Mouse (Mus musculus): ENCODE data around the gene Crip2.

Gene Crip2

DNA sequence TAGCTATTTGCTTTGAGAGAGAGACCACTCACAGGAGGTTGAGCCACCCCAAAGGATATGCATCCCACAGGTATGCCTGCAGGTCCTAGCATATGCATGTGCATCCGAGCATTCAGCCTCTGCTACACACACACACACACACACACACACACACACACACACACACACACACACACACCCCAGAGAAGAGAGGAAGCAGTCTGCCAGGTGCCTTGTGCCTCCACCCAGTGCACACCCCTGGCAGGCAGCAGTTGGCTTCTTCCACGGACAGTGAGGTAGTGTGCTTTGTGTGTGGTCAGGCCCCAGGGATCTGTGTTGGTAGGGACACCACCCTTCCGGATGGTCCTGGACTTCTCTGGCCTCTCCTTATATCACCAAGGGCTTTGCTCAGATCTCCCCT, 9.9 kb downstream of the Crip2 start:
- no peaks in the 10 kb centered on the region for H3K27me3 ChIP-seq (ENCODE audit: control insufficient read depth, insufficient read depth, low read length, poor library complexity, severe bottlenecking)
- DNase-seq (ENCODE audit: low read depth, low spot score), result peak; percentile 60

DNA sequence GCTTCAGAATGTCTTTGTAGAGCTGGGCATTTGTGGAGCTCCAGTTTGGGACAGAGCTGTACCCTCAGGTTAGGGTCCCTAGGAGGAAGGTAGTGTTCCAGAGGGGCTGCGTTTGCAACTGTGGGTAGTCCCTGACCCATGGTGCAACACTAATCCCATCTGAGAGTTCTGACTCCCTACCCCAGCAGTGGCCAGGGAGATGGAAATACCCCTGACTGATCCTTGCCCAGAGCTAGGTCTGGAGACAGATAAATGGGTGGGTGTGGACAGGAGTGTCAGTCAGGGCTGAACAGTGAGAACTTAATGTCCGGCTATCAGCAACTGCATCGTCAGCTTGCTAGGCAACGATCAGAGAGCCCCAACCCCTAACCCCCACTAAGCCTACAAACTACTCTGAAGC, 10.6 kb downstream of the Crip2 start:
- Histone ChIP-seq H3K27me3 (ENCODE audit: control insufficient read depth, insufficient read depth, low read length, poor library complexity, severe bottlenecking) (no peaks in the 10 kb centered on the region), H3K36me3 (ENCODE audit: control insufficient read depth, insufficient read depth, low read length, poor library complexity, severe bottlenecking) (peaks cover 2% of the 10 kb centered on the region; the same call in 1 of the 2 replicates)
- no peak for DNase-seq (ENCODE audit: low read depth, low spot score)

More for the DNA sequence above, 9.9 kb downstream of the Crip2 start:
- H3K36me3 ChIP-seq (ENCODE audit: control insufficient read depth, insufficient read depth, low read length, poor library complexity, severe bottlenecking), result peaks cover 2% of the 10 kb centered on the region; the same call in 1 of the 2 replicates

DNA sequence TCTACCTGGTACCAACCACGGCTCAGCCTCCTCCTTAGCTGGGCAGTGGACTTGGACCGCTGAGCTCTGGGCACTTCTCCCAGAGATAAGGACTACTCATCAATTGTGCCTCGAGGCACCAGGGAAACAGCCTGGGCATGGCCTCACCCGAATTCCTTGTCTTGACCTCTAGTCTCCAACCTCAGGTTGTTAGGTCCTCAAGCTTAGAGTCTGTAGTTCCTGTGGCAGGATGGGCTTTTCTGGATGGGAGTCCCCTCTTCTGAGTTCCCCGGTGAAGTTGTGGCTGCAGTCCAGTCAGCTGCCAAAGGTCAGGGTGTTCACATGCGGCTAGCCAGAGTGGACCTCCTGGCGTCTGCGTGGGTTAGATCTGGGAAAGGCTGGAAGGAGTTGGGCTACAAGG, 11.0 kb downstream of the Crip2 start:
- Histone ChIP-seq H3K36me3 (ENCODE audit: control insufficient read depth, insufficient read depth, low read length, poor library complexity, severe bottlenecking) (peaks cover 2% of the 10 kb centered on the region; the same call in 1 of the 2 replicates), H3K27me3 (ENCODE audit: control insufficient read depth, insufficient read depth, low read length, poor library complexity, severe bottlenecking) (no peaks in the 10 kb centered on the region)
- DNase-seq (ENCODE audit: low read depth, low spot score), result no peak

DNA sequence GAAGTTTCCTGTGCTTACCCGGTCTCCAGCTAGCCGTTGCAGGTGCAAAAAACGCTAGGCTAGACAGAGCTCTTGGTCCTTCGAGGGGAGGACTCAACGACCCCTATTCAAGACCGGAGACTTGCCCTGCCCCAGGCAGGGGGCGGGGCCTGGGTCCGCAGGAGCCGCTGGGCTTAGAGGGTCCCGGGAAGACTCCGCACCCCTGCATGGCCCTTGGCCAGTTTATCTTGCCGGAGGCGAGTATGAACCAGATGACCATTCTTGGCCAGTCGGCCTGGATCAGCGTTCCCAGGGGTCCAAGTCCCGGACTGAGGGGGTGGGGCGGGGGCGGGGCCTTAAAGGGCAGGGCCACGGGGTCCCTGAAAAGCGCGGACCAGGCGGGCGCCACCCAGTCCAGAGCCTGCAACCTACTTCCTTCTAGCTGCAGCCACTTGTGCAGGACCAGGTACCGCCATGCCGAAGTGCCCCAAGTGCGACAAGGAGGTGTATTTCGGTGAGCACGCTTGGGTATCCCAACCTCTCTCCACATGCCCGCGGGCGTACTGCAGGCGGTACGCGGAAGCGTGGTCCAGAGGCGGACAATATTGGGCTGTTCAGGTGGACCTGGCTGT, 11.7 kb downstream of the Crip2 start:
- Histone ChIP-seq H3K36me3 (ENCODE audit: control insufficient read depth, insufficient read depth, low read length, poor library complexity, severe bottlenecking) (peaks cover 2% of the 10 kb centered on the region; the same call in 1 of the 2 replicates), H3K27me3 (ENCODE audit: control insufficient read depth, insufficient read depth, low read length, poor library complexity, severe bottlenecking) (no peaks in the 10 kb centered on the region)
- peak; percentile 64 for DNase-seq (ENCODE audit: low read depth, low spot score)

DNA sequence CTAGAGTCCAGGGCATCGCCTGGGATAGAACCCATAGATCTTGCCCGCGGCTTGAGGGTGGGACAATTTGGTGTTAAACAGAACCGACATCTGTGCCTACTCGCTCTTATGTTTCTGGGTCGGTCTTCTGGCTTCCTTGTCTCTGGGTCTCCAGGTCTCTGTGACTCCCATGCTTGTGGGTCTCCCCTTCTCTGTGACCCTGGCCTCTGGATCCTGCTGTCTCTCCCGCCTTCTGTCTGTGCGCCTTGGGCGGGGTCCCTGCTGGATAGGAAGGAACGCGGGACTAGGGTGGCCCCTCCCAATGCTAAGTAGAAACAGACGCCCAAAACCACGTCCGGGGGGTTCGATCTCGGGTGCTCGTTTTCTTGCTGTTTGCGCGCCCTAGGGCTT, 12.2 kb downstream of the Crip2 start:
- Histone ChIP-seq H3K27me3 (ENCODE audit: control insufficient read depth, insufficient read depth, low read length, poor library complexity, severe bottlenecking) (no peaks in the 10 kb centered on the region), H3K36me3 (ENCODE audit: control insufficient read depth, insufficient read depth, low read length, poor library complexity, severe bottlenecking) (peaks cover 2% of the 10 kb centered on the region; the same call in 1 of the 2 replicates)
- no peak for DNase-seq (ENCODE audit: low read depth, low spot score)

DNA sequence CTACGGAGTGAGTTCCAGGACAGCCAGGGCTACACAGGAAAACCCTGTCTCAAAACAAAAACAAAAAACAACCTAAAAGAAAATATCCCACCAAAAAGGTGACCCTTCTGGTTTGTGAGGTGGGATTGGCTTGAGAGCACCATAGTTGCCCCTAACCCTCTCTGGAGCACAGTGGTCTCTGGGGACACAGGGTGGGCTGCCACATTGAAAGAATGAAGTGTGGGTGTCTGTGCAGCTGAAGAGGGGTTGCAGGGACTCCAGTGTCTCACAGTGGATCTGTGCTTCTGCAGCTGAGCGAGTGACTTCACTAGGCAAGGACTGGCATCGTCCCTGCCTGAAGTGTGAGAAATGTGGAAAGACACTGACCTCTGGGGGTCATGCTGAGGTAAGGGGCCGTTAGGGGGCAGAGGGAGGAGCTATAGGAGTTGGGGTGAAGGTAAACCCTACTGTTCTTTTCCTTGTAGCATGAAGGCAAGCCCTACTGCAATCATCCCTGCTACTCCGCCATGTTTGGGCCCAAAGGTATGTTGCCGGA, 13.0 kb downstream of the Crip2 start:
- Histone ChIP-seq H3K36me3 (ENCODE audit: control insufficient read depth, insufficient read depth, low read length, poor library complexity, severe bottlenecking) (peaks cover 2% of the 10 kb centered on the region; the same call in 1 of the 2 replicates), H3K27me3 (ENCODE audit: control insufficient read depth, insufficient read depth, low read length, poor library complexity, severe bottlenecking) (no peaks in the 10 kb centered on the region)
- DNase-seq (ENCODE audit: low read depth, low spot score), result no peak

DNA sequence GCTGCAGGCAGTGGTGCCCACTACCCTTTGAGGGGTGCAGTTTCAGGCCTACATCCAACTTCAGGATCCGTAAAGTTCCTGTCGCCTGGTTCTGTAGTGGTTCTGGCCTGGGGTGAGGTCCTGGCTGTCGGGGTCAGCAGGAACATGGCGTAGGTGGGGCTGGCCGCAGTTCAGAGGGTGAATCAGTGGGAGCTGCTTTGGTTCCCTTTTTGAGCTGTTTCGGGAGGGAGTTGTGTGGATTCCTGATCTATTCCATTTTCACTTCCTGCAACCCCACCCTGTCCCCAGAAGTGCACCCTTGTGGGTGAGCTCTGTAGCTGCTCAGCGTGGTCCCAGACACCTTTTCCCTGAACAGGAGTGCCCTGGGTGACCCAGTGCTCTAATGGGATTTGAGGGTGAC, 13.9 kb downstream of the Crip2 start:
- Histone ChIP-seq H3K36me3 (ENCODE audit: control insufficient read depth, insufficient read depth, low read length, poor library complexity, severe bottlenecking) (peaks cover 2% of the 10 kb centered on the region; the same call in 1 of the 2 replicates), H3K27me3 (ENCODE audit: control insufficient read depth, insufficient read depth, low read length, poor library complexity, severe bottlenecking) (no peaks in the 10 kb centered on the region)
- DNase-seq (ENCODE audit: low read depth, low spot score), result no peak

DNA sequence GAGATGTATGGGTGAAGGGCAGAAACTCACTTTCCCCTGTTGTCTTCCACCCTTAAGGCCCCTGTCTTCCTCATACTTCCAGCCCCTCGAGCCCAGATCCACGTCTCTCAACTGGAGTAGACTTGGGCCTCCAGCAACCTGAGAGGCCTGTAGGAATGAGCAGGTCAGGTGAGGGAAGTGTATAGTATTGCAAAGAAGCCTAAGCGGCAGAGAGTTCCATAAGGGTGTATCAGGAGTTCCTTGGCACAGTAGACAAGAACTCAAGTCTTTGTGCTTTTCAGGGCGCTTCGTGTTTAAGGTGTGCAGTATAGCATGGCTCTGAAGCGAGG, 14.7 kb downstream of the Crip2 start:
- H3K27me3 ChIP-seq (ENCODE audit: control insufficient read depth, insufficient read depth, low read length, poor library complexity, severe bottlenecking), result no peaks in the 10 kb centered on the region
- peaks cover 2% of the 10 kb centered on the region; the same call in 1 of the 2 replicates for H3K36me3 ChIP-seq (ENCODE audit: control insufficient read depth, insufficient read depth, low read length, poor library complexity, severe bottlenecking)
- no peak for DNase-seq (ENCODE audit: low read depth, low spot score)

DNA sequence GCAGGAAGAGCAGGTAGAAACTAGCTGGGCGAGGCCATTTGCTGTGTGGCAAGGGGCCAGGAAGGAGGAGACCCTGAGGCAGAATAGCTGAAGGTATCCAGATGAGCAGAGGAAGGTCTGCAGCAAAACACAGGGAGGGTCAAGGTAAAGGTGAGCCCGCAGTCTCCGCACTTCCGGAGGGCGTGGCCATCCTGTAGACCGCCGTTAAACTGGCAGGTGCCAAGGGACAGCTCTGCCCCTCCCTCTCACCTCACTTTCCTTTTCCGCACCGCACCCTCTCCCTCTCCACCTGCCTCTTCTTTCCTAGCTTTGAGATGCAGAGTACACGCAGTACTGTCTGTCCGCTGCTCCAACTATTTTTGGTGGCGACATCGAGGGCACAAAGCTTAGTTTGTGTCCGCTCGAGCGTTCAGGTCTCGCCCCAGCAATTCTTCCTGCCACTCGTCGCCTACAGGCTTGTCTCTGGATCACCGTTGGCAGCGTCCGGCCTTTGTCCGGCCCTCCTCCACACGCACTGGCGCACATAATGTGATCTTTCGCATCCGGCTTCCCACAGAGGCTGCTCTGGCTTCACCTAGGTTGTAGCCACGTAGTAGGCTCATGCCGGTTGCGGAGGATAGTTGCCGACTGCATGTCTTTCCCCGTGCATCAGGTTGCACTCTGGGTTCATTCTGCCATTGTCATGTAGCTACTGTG, 15.2 kb downstream of the Crip2 start:
- peak; percentile 62 for DNase-seq (ENCODE audit: low read depth, low spot score)
- H3K36me3 ChIP-seq (ENCODE audit: control insufficient read depth, insufficient read depth, low read length, poor library complexity, severe bottlenecking), result peaks cover 2% of the 10 kb centered on the region; the same call in 1 of the 2 replicates
- H3K27me3 ChIP-seq (ENCODE audit: control insufficient read depth, insufficient read depth, low read length, poor library complexity, severe bottlenecking), result no peaks in the 10 kb centered on the region

DNA sequence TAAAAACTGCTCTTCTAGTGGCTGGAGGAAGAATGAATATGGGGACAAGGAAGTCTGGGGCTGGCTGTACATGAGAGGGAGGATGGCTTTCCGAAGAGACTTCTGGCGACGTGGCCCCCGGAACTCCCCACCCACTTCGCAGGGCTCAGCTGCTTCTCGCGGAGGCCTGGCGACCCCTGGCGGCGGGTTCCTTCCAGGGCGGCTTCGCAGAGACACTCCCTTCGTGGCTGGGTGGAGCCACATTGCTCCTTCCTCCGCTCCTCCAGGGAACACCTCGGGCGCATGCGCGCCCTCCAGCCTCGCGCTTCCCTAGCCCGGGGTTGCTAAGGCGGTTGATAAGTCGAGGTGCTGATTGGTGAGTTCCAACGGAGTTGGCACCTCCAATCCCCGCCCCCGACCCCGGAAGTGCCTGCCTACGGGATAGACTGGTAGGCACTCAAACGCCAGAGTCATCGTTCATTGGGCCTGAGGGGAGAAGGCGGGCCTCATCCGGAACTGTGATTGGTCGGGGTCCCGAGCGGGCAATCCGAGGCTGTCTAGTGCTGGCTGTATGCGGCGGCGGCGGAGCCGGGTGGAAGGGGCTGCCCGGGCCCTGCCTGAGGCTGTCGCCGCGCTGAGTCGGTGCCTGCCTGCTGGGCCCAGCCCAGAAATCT, 16.0 kb downstream of the Crip2 start, which contains the start of gene Tedc1:
Tedc1 (plus strand) TSS at position 535 of the 653 bp plus-strand sequence.
- Histone ChIP-seq H3K27me3 (ENCODE audit: control insufficient read depth, insufficient read depth, low read length, poor library complexity, severe bottlenecking) (no peaks in the 10 kb centered on the region), H3K36me3 (ENCODE audit: control insufficient read depth, insufficient read depth, low read length, poor library complexity, severe bottlenecking) (peaks cover 2% of the 10 kb centered on the region; the same call in 1 of the 2 replicates)
- peak; percentile 99 for DNase-seq (ENCODE audit: low read depth, low spot score)

DNA sequence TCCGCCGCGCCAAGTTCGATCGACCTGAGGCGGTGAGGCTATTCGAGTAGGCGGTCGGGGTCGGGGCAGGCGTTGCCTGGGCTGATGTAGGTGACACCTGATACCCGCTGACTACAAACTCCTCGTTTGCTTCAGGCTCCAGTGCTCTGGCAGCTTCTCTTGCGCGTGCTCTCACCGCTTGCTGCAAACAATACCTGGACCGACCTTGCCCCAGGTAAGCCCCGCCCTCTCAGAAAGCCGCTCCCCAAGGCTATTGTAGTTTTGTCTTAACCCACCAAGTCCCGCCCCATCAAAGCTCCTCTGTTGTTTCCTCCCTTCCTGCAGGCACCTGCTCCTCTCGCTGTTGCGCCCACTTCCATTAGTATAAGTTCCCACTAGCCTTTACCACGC, 16.5 kb downstream of the Crip2 start:
- no peaks in the 10 kb centered on the region for H3K27me3 ChIP-seq (ENCODE audit: control insufficient read depth, insufficient read depth, low read length, poor library complexity, severe bottlenecking)
- no peak for DNase-seq (ENCODE audit: low read depth, low spot score)

DNA sequence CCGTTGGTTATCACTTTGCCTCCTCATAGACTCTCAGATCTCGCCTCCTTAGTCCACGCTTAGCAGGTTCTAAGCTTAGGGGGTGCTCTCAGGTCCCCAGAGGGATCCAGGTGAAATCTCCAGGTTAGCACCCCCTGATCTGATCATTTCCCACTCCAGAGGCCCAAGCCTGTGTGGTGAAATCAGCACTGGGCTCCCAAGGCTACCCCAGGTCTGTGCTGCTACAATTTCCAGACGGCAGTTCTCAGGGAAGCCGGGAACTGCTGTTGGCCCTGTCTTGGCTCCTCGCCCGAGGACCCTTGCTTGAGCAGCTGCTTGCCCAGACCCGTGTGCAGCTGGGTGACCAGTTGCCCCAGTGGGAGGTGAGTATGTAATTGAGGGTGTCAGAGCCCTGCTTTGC, 17.0 kb downstream of the Crip2 start:
- Histone ChIP-seq H3K36me3 (ENCODE audit: control insufficient read depth, insufficient read depth, low read length, poor library complexity, severe bottlenecking) (peaks cover 2% of the 10 kb centered on the region; the same call in 1 of the 2 replicates), H3K27me3 (ENCODE audit: control insufficient read depth, insufficient read depth, low read length, poor library complexity, severe bottlenecking) (no peaks in the 10 kb centered on the region)
- DNase-seq (ENCODE audit: low read depth, low spot score), result no peak

More for the DNA sequence above, 16.5 kb downstream of the Crip2 start:
- H3K36me3 ChIP-seq (ENCODE audit: control insufficient read depth, insufficient read depth, low read length, poor library complexity, severe bottlenecking), result peaks cover 2% of the 10 kb centered on the region; the same call in 1 of the 2 replicates

DNA sequence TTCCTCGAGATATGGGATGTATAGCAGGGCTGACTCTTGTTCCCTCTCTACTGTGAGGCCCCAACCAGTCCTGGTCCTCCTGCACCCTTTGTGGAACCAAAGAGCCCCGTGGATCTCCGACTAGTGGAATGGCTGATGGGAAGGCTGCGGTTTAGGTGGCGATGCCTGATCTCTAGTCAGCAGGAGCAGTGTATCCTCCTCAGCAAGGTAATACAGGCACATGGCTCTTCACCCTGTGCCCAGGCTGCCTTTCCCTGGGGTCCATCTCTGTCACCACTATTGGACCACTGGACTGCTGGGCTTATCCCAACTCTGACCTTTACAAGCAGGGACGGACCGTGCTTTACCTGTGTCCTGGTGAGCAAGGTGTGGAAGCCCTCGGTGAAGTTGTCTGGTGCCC, 17.5 kb downstream of the Crip2 start:
- H3K27me3 ChIP-seq (ENCODE audit: control insufficient read depth, insufficient read depth, low read length, poor library complexity, severe bottlenecking), result no peaks in the 10 kb centered on the region
- peaks cover 2% of the 10 kb centered on the region; the same call in 1 of the 2 replicates for H3K36me3 ChIP-seq (ENCODE audit: control insufficient read depth, insufficient read depth, low read length, poor library complexity, severe bottlenecking)
- DNase-seq (ENCODE audit: low read depth, low spot score), result no peak

DNA sequence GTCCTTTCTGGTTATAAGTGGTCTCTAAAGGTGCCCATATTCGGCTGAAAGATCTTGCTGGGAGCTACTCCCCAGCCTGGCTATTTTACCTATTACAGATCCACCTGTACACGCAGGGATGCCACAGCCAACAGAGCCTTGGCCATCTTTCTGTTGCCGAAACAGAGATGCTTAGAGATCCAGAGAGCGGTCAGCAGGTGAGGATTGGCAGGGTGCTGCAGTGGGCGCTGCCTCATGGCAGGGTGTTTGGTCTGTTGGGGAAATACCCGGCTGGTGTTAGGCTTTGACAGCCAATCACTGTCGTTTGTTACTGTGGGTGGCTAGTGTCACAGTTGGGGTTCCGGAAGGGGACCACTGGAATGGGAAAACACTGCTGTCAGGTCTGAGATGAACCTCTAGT, 17.9 kb downstream of the Crip2 start:
- peaks cover 2% of the 10 kb centered on the region; the same call in 1 of the 2 replicates for H3K36me3 ChIP-seq (ENCODE audit: control insufficient read depth, insufficient read depth, low read length, poor library complexity, severe bottlenecking)
- no peaks in the 10 kb centered on the region for H3K27me3 ChIP-seq (ENCODE audit: control insufficient read depth, insufficient read depth, low read length, poor library complexity, severe bottlenecking)
- no peak for DNase-seq (ENCODE audit: low read depth, low spot score)

DNA sequence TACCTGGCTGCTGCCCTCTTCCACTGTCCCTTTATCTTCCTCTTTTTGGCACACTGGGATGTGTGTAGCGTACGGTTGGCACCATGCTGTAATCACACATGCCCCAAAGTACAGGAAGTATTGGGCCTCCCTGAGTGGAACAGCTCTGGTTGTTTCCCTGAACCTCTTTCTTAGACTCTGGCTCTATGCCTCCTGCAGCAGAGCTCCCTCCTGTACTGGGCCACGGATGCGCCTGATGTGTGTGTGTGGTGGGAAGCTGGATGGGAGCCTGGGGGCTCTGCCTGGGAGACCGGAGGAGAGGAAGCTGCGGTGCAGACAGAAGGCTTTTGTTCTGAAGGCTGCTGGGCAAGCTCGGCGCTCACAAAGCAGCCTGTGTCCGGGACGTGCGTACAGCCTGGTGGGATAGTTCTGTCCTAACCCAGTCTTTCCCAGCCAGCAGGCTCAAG, 23.5 kb downstream of the Crip2 start:
- no peak for DNase-seq (ENCODE audit: low read depth, low spot score)
- H3K27me3 ChIP-seq (ENCODE audit: control insufficient read depth, insufficient read depth, low read length, poor library complexity, severe bottlenecking), result no peaks in the 10 kb centered on the region
- H3K36me3 ChIP-seq (ENCODE audit: control insufficient read depth, insufficient read depth, low read length, poor library complexity, severe bottlenecking), result no peaks in the 10 kb centered on the region

Data from splenic B cell, adult 2 months (primary cell).